Mouse (Mus musculus) frontal cortex, postnatal 25 days (tissue): ENCODE data around the gene Hyal3.
"Not testable (repeated sequence)": the region's sequence is repeated elsewhere in the genome, so short reads cannot be mapped to it uniquely, and the experiment has no call there.

Source experiments
- DNase-seq, 2 experiments: peaks; one replicate each; pipeline ENCODE4 v3.0.0; 2022; ENCODE audit warnings: low spot score in 2 of 2

The Hyal3 gene

DNA sequence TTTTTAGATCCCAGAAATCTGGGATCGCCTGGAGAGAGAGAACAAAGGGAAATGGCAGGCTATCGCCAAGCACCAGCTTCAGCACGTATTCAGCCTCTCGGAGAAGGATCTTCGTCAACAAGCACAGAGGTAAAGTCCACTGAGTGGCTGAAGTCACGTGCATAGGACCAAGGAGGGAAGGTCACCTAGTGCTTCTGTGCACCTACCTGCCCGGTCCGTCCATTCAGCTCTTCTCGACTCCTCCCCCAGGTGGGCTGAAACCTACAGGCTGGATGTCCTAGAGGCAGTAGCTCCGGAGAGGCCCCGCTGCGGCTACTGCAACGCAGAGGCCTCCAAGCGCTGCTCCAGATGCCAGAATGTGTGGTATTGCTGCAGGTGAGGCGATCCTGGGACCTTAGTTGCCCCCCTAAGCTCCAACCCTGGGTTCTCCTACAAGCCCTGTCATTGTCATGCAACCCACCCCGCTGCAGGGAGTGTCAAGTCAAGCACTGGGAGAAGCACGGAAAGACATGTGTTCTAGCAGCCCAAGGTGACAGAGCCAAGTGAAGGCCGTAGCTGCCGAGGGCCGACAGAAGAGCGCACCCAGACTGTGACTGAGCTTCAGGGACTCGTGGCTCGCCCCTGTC lies 30.0 kb upstream of the Hyal3 start:
- no peak for DNase-seq

DNA sequence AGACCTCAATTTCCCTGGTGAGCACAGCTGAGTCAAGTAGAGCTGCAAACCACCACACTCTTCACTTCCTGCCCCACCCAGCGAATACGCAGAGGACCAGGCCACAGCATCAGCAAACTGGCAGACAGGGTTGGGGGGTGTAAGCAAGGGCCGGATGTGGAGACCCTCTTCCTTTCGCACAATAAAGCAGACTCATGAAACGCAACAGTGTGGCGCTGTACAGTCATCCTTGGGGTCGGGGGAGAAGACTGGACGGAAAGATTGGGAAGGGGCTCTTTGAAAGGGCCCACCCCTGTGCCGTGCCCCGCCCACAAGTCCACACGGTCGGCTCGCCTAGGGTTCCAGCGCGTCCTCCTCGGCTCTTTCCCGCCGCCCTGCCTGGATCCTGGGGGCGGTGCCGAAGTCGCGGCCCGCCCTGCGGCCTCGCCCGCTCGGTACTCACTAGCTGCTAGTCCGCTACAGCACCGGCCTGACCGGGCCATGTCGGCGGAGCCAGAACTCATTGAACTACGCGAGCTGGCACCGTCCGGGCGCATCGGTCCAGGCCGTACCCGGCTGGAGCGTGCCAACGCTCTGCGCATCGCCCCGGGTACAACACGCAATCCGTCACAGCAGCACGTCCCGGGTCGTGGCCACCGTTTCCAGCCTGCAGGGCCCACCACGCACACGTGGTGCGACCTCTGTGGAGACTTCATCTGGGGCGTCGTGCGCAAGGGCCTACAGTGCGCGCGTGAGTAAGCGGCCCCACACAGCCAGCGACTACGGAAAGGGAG lies 29.3 kb upstream of the Hyal3 start, which contains the start of gene Rassf1:
Gene Rassf1 (plus strand): TSS at position 439 of the 773 bp plus-strand sequence.
- DNase-seq = no peak

DNA sequence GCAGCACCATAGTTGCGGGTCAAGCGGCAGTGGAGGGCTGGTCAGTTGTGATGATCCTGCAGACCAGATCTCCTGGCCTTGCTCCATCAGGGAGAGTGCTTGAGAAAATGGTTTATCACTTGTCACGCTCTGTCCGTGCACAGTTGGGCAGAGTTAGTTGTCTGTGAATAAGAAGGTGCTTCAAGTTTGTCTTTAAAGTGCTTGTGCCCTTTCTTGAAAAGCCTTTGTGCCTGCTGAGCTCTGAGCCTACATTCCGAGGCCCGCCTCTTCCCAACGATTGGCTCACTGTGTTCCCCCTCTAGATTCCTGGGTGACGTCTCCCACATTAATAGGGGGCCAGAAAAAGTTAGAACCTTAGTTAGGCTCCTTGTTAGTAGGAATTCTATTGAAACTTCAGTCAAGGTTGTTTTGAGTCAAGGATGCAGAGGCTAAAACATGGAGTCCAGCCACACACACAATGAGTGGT lies 28.7 kb upstream of the Hyal3 start:
- DNase-seq = no peak

DNA sequence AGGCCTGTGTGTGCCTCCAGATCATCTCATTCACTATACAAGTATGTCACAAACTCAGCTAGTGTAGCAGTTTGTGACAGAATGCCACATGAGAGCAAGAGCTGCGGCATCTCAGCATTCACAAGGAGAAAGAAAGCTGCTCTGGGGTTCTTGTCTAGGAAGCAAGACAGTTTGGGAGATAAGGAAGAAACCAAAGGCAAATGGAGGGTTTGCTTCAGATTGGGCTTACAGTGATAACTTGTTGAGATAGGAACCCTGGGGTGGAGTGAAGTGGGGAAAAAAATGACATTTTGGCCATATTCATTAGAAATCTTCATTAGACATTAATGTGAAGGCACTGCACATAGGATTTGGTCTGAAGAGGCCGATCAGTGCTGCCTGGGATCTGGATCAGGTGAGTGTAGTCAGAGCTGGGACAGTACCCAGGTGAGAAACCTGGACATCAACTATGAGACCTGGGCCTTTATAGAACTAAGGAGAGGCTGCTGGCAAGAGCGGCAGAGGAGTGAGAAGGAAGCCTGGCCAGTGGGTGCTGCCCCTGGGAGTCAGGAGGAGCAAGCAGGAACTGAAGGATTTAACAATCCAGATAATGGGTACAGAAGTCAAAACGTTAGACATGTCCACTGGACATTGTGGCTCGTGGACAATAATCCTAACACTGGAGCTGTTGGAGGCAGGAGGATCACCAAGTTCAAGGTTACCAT lies 27.8 kb upstream of the Hyal3 start:
- no peak for DNase-seq

DNA sequence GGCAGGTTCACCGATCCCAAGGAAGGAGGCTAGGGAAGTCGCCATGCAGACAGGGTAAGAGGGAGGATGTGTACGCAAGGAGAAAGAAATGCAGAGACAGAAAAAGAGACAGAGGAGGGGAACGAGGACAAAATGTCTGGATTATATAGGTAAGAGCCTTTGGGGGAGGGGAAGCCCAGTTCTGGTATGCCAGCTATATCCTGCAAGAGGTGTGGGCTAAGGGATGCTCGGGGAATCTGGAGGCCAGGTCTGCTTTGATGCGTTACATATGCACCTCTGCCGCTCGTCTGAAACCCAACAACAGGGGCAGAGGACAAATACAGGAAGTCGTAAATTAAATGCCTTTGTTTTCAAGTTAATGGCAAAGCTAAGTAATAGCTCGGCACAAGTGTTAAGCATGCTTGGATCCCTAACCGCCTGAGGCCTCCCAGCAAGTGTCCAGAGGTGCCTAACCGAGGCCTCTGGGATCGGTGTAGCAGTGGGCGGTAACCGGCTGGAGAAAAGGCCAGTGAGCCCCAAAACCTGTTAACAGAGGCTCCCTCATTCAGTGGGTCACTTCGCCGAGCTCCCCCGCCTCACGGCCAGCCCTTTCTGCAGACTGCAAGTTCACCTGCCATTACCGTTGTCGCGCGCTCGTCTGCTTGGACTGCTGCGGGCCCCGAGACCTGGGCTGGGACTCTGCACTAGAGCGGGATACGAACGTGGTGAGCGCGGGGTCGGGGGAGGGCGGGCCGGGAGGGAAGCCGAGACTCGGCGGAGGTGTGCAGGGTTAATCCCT lies 26.9 kb upstream of the Hyal3 start:
- DNase-seq = no peak

DNA sequence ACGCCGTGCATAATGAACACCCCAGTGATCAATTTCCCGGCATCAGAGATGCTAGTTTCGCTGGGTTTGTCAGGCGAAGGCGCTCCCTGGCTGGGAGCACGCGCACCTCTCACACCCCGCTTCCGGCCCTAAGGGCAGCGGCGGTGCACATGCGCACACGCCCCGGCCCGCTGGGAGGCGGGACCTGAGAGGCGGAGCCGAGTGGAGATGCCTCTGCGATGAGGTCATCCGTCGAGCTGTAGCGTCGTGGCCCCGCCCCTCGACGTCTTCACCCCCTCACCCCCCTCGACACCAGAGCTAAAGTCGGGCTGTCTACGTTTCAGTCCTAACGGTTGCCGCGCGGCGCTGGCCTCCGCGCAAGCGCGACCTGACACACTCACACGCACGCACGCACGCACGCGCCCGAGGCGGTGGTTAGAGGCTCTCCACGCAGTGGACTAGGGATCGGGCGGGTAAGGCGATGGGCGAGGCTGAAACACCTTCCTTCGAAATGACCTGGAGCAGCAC lies 26.2 kb upstream of the Hyal3 start:
- peak; percentile 83 to 91 for DNase-seq

DNA sequence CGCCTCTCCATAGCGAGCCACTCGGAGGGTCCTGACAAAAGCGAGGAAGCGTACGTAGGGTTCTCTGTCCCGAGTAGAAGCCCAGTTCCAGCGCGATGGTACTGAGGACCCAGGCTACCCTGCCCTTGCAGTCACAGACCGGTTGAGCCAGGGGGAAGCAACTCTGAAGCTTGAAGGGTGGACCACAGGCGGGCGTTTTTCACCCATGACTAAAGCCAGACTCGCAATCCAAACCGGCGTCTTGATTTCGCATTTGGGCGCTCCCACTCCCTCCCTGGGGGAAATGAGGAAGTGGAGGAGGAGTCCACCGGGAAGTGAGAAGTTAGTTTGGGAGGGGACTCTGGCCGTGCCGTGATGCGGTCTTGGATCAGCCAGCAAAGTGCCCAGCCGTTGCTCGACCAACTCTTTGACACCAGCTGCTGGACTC lies 25.6 kb upstream of the Hyal3 start:
- DNase-seq = no peak

DNA sequence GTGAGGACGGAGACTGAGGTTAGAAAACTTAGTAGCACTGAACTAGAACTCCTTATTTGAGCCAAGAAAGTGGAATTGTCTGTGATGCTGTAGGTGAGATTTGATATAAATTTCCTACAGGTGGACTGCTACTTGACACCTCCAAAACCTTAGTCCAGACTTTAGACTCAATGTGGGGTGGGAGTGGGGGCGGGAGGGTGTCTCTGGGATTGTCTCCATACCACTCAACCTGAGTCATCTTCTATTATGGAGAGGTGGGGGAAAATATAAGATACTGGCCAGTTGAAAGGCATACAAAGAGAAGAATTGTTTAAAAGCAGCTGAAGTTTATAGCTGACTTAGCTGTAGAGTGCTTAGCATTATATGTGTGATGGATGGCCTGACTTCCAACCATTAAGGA lies 24.9 kb upstream of the Hyal3 start:
- no peak for DNase-seq

DNA sequence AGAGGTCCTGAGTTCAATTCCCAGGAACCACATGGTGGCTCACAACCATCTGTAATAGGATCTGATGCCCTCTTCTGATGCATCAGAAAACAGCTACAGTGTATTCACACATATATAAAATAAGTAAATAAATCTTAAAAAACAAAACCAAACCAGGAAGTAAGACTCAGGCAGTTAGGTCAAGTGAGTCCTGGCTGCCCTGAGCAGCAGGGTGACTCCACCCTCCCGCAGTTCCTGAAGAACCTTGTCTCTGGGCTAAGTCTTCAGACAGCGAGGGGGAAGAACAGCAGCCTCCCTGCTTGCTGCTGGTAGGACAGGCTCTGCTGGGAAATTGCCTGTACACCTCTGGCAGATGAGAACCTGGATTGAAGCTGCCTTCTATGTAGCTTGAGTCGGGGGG lies 24.3 kb upstream of the Hyal3 start:
- DNase-seq = no peak

DNA sequence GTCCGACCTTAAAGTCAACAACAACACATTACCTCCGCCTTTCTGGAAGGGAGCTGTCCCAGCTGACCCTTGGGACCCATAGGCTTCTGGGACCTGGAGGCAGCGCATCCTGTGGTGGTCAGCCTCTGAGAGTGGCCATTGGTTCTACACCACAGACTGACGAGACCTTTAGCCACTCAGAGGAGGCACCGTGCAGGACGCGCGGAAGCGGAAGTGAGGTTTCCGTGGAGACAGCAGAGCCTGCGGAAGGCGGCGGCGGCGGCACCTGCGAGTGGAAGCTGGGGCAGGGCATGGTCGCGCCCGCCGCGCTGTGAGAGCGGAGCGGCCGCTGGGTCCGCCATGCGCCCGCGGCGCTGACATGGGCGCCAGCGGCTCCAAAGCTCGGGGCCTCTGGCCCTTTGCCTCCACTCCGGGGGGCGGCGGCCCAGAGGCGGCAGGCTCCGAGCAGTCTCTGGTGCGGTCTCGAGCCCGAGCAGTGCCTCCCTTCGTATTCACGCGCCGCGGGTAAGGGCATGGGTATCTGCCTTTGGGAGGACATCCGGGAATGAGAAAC lies 17.5 kb upstream of the Hyal3 start, which contains the start of gene Tusc2:
Gene Tusc2 (plus strand): TSS at position 227 of the 553 bp plus-strand sequence.
- DNase-seq = peak; percentile 86 to 89

DNA sequence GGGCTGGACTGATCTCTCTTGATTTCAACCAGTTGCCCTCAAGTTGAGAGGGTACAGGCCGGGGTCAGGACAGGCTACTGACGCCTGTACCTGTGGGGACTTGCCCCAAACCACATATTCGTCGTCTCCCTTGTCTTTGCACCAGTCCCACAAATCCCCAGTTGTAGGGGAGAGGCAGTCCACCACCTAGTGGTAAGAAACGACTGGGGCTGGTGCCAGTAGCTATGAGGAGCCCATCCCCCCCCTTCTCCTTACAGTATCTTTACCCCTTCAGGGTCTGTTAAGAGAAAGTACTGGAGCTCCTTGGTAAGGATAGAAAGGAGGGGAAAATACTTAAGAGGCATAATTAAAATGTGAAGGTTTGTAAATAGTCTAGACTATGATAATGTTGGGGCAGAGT lies 15.1 kb upstream of the Hyal3 start:
- DNase-seq = not testable (repeated sequence)

DNA sequence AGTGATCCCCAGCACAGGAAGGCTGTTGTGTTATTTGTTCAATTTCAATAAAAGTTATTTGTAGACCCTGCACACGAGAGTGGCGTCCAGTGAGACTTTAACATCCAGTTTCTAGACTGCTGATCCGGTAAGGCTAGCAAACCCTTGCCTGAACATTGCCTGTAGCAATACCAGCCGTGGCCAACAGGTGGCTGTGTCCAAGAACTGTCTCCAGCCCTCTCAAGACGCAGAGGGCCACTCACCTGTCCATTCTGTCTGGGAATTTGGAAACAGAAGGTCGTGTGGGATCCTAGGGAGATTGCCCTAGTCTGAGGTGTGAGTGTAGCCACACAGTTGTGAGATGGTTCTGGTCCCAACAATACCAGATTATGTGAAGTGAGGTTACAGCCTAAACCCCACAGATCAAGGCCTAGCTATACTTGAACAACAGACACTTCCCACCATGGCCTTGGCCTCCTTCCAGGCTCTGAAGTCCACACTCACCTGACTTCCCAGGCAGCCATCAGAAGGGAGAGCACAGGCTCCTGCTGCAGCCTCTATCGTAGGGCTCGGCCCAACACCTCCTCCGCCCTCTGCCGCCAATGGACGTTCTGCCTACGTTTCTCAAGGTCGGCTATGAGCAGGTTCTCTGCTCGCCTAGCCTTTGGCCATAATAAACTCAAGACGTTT lies 14.4 kb upstream of the Hyal3 start:
- peak; percentile 65 to 71 for DNase-seq

DNA sequence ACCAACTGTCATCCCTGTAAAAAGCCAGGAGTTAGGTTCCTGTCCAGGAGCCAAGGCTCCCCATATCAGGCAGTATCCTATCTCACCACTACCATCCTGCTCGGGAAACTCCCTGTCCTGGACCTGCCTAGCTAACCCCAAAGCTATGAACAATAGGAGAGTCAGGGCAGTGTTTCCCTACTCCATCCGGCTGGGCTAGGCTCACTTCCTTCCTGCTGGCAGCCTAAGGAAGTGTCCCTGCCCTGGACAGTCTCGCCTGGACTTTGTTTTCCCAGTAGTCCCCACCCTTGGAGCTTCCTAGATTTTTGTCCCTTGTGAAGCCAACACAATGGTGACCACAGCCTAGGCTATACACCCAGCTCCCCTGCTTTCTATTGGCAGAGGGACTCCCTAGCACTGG lies 13.8 kb upstream of the Hyal3 start:
- no peak for DNase-seq

DNA sequence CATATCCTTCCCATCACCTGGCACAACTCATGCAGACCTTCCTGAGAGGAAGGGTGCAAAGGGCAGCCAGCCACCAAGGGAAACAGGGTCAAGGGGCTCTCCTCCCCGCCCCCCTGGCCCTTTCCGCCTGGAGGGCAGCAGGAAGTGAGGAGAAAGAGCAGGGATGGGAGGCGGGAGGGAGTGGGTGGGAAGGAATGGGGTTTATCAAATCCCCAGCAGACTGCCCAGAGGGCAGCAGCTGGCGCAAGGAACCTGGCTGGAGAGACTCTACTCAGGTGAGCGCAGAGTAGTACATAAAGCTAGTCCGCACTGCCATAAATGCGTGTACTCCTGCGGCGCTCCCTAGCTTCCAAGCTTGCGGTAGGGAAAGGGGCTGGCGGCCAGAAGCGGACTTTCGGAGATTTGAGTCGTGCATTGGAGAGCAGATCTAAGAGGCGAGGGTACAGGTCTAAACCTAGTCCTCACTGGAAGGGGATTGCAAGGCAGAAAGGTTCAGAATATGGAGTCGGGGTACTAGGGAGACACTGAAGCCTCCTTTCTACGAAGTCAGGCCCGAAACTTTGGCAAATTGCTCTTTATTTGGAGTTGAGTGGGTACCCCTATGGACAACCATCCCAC lies 12.8 kb upstream of the Hyal3 start, which contains the start of gene Hyal2:
Gene Hyal2 (plus strand): TSS at position 244 of the 618 bp plus-strand sequence.
- no peak for DNase-seq

DNA sequence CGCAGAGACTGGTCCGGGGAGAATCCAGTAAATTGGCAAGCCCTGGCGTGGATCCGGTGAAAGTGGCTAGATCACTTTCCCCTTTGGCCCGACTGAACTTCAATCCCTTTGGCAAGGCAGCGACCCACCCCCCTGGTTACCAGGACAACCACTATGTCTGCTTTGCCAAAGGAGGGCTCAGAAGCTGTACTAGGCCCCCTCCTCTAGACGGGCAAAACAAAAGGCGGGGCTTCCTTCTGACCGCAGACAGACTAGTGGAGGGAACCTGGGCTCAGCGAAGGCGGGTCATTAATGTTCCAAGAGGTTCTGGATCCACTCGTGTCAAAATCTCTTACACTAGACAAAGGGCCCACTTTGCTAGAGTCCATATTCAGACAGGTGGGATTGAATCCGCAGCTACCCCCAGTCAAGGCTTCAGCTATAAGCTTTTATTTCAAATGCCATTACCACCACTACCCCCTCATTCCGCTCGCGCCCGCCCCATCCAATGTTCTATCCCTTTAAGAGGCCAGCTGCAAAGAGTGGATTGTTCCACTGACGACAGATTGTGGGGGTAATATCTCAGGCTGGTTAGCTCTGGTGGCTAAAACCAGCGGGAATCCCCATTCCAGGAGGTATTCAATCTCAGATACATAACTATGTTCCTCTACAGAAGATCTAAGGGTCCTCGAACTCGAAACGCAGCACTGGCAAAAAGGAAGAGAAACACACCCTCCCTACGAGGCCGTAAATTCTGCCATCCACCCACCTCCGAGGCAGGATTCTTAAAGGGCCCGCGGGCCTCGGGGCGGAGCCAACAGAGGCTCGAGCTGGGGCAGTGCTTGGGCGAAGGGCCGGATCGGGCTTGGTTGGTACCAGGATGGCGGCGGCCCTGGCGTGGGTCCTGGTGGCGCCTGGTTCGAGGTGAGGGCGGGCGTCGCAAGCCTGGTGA lies 12.0 kb upstream of the Hyal3 start:
- peak; percentile 61 to 69 for DNase-seq

DNA sequence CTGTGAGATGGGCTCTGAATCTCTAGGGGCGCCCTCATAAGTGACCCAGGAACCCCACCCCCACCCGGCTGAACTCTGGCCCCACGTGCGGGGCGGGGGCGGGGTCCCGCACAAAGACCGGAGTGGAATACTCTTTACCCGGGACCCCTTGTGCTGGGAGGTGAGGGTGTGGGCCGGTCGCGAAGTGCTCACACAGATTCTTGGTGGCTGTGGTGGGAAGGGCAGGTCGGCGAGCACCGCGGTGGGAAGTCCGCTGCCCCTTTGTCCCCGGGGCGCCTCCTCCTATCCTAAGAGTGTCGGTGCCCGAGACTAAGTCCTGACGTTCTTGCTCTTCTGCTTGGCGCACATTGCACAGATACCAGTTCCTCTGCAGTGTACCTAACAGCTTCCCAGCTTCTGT lies 11.3 kb upstream of the Hyal3 start:
- DNase-seq = no peak

DNA sequence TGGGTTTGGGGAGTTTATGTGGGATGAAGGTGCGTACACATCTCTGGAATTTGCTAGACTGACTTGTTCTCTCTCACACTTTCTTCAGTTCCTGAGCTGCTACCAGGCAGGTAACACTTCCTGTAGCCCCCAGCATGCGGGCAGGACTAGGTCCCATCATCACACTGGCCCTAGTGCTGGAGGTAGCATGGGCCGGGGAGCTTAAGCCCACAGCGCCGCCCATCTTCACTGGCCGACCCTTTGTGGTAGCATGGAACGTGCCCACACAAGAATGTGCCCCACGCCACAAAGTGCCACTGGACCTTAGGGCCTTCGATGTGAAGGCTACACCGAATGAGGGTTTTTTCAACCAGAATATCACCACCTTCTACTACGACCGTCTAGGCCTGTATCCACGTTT lies 10.6 kb upstream of the Hyal3 start:
- no peak for DNase-seq

DNA sequence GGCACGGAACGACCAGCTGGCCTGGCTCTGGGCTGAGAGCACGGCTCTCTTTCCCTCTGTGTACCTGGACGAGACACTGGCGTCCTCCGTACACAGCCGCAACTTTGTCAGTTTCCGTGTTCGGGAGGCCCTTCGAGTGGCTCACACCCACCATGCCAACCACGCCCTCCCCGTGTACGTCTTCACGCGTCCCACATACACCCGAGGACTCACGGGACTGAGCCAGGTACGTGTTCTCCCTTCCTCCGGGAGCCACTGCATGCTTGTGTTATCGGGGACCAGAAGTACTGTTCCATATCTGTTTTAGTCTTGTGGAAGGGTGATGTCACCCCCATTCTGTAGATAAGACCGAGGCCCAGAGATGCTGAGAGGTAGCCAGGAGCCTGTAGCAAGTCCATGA lies 9.8 kb upstream of the Hyal3 start:
- DNase-seq = no peak
